Mouse (Mus musculus) myocyte (in vitro differentiated cells): ENCODE results near the gene Eif4b. TPM values are rescaled to one million over a fixed set of nuclear protein-coding genes. Genes with fewer than 3 reads are reported as not detected.

Experiments
- H3K27me3 ChIP-seq: one replicate; pipeline ENCODE4 v1.6.1; 2011; ENCODE audit not compliant: control insufficient read depth, insufficient read depth, insufficient read length
- H3K36me3 ChIP-seq: one replicate; pipeline ENCODE4 v1.6.1; 2011; ENCODE audit not compliant: control insufficient read depth, insufficient read depth
- H3K4me2 ChIP-seq: one replicate; pipeline ENCODE4 v1.6.1; 2011; ENCODE audit warnings: low read depth, control low read depth
- H3K4me3 ChIP-seq: one replicate; pipeline ENCODE4 v1.5.1; 2011; ENCODE audit warnings: mild to moderate bottlenecking, control low read depth, moderate library complexity
- H3K79me2 ChIP-seq: one replicate; pipeline ENCODE4 v1.6.1; 2011; ENCODE audit not compliant: control insufficient read depth, insufficient read depth
- H3ac ChIP-seq: one replicate; pipeline ENCODE4 v1.6.1; 2011; ENCODE audit not compliant: control insufficient read depth, insufficient read length
- CEBPB ChIP-seq: IDR thresholded peaks from 2 replicates; pipeline ENCODE4 v1.6.1; 2011; ENCODE audit warnings: mild to moderate bottlenecking, moderate library complexity; ENCODE audit not compliant: poor library complexity, insufficient read depth, severe bottlenecking
- E2F4 ChIP-seq: IDR thresholded peaks from one replicate; pipeline ENCODE4 v1.6.1; 2011; ENCODE audit warnings: mild to moderate bottlenecking, control low read depth, moderate library complexity; ENCODE audit not compliant: insufficient read depth
- MAX ChIP-seq: IDR thresholded peaks from one replicate; pipeline ENCODE4 v1.6.1; 2011; ENCODE audit warnings: low read depth, mild to moderate bottlenecking, control low read depth
- MYOD1 ChIP-seq, 3 experiments: IDR thresholded peaks; one replicate each; pipeline ENCODE4 v1.6.1; 2011; ENCODE audit warnings: control low read depth in 2 of 3, low read depth in 2 of 3, mild to moderate bottlenecking in 2 of 3, moderate library complexity in 1 of 3; ENCODE audit not compliant: insufficient read length in 2 of 3, control insufficient read depth in 1 of 3
- MYOG ChIP-seq, 3 experiments: IDR thresholded peaks; one replicate each; pipeline ENCODE4 v1.6.1; 2011; ENCODE audit warnings: control low read depth in 2 of 3, low read depth in 2 of 3, mild to moderate bottlenecking in 2 of 3; ENCODE audit not compliant: insufficient read length in 2 of 3, control insufficient read depth in 1 of 3, insufficient read depth in 1 of 3
- POLR2A ChIP-seq: IDR thresholded peaks from one replicate; pipeline ENCODE4 v1.6.1; 2011; ENCODE audit warnings: low read depth, mild to moderate bottlenecking, control low read depth, moderate library complexity; ENCODE audit not compliant: insufficient read length
- POLR2AphosphoS2 ChIP-seq: IDR thresholded peaks from one replicate; pipeline ENCODE4 v1.6.1; 2011; ENCODE audit warnings: low read depth, control low read depth; ENCODE audit not compliant: insufficient read length
- REST ChIP-seq: IDR thresholded peaks from one replicate; pipeline ENCODE4 v1.6.1; 2011; ENCODE audit warnings: mild to moderate bottlenecking, control low read depth, moderate library complexity; ENCODE audit not compliant: insufficient read depth, insufficient read length
- SRF ChIP-seq: IDR thresholded peaks from one replicate; pipeline ENCODE4 v1.6.1; 2011; ENCODE audit warnings: low read depth; ENCODE audit not compliant: control insufficient read depth, insufficient read length
- TCF12 ChIP-seq: IDR thresholded peaks from one replicate; pipeline ENCODE4 v1.6.1; 2011; ENCODE audit warnings: mild to moderate bottlenecking, control low read depth; ENCODE audit not compliant: poor library complexity, insufficient read depth, severe bottlenecking
- TCF3 ChIP-seq: IDR thresholded peaks from one replicate; pipeline ENCODE4 v1.6.1; 2011; ENCODE audit warnings: low read depth, control low read depth; ENCODE audit not compliant: insufficient read length
- USF1 ChIP-seq: IDR thresholded peaks from one replicate; pipeline ENCODE4 v1.6.1; 2011; ENCODE audit warnings: low read depth, mild to moderate bottlenecking, control low read depth, moderate library complexity
- polyA plus RNA-seq: library from polyadenylated mRNA; unstranded; fragments of >200 nt; fragmentation: generic; extraction: Trizol; gene quantifications from one replicate; pipeline ENCODE4 v1.2.1, GENCODE M21; 2012; ENCODE audit warnings: missing spikeins

Eif4b gene
- polyA plus RNA-seq, 1 experiment, result 266 TPM

- Histone ChIP-seq H3K4me3 (no peak overlapping the region), H3K36me3 (no peaks in the 10 kb centered on the region), H3ac (no peak overlapping the region), H3K27me3 (no peaks in the 10 kb centered on the region), H3K4me2 (peak overlapping the region; percentile 56), H3K79me2 (no peaks in the 10 kb centered on the region)
- no peak for TF ChIP-seq SRF
- TF ChIP-seq E2F4, result peak; percentile 36
- peak in 1 of 3 experiments; percentile 30 for TF ChIP-seq MYOG (IDR thresholded peaks at IDR 0.05; ENCODE audit: control insufficient read depth in 1 of 3, insufficient read depth in 1 of 3, insufficient read length in 2 of 3, low read depth in 2 of 3)
Observed at GRCm38 (mm10) chr15:102065661-102066325, 7.8 kb upstream of the Eif4b start.

GRCm38 (mm10) chr15:102070476-102071467 is 2.8 kb upstream of the Eif4b start:
- no peaks in the 10 kb centered on the region for H3K27me3 ChIP-seq
- no peak overlapping the region for H3K4me2 ChIP-seq
- H3K36me3 ChIP-seq, result no peaks in the 10 kb centered on the region
- peaks cover 21% of the 10 kb centered on the region for H3K79me2 ChIP-seq
- H3K4me3 ChIP-seq, result no peak overlapping the region
- TF ChIP-seq MYOG (IDR thresholded peaks at IDR 0.05; ENCODE audit: control insufficient read depth in 1 of 3, insufficient read depth in 1 of 3, insufficient read length in 2 of 3, low read depth in 2 of 3) (no peak), REST (no peak), POLR2A (no peak), CEBPB (no peak), E2F4 (no peak), POLR2AphosphoS2 (no peak), MAX (no peak), USF1 (no peak), SRF (no peak), TCF12 (no peak), TCF3 (no peak), MYOD1 (IDR thresholded peaks at IDR 0.05; ENCODE audit: control insufficient read depth in 1 of 3, insufficient read length in 2 of 3, low read depth in 2 of 3) (no peak)
- H3ac ChIP-seq, result no peak overlapping the region

- peak overlapping the region; percentile 96 for H3ac ChIP-seq
- H3K4me2 ChIP-seq, result peak overlapping the region; percentile 91
- no peaks in the 10 kb centered on the region for H3K36me3 ChIP-seq
- no peaks in the 10 kb centered on the region for H3K27me3 ChIP-seq
- TF ChIP-seq MYOD1 (IDR thresholded peaks at IDR 0.05; ENCODE audit: control insufficient read depth in 1 of 3, insufficient read length in 2 of 3, low read depth in 2 of 3), result no peak
- TF ChIP-seq TCF12, result no peak
- TF ChIP-seq POLR2A, result no peak
- TF ChIP-seq TCF3, result no peak
- TF ChIP-seq CEBPB, result no peak
- no peak for TF ChIP-seq MAX
- TF ChIP-seq MYOG (IDR thresholded peaks at IDR 0.05; ENCODE audit: control insufficient read depth in 1 of 3, insufficient read depth in 1 of 3, insufficient read length in 2 of 3, low read depth in 2 of 3), result no peak
- TF ChIP-seq POLR2AphosphoS2, result no peak
- no peak for TF ChIP-seq REST
- TF ChIP-seq E2F4, result no peak
- no peak for TF ChIP-seq SRF
- no peak for TF ChIP-seq USF1
- H3K4me3 ChIP-seq, result peak overlapping the region; percentile 88
- peaks cover 44% of the 10 kb centered on the region for H3K79me2 ChIP-seq
Observed at GRCm38 (mm10) chr15:102072963-102073558, 512 bp upstream of the Eif4b start.

GRCm38 (mm10) chr15:102074070-102074731 is 628 bp downstream of the Eif4b start:
- Histone ChIP-seq H3K4me2 (peak overlapping the region; percentile 95), H3K4me3 (peak overlapping the region; percentile 88), H3ac (peak overlapping the region; percentile 96), H3K36me3 (no peaks in the 10 kb centered on the region), H3K79me2 (peaks cover 55% of the 10 kb centered on the region), H3K27me3 (no peaks in the 10 kb centered on the region)
- TF ChIP-seq MYOG (IDR thresholded peaks at IDR 0.05; ENCODE audit: control insufficient read depth in 1 of 3, insufficient read depth in 1 of 3, insufficient read length in 2 of 3, low read depth in 2 of 3) (peak in 1 of 3 experiments; percentile 26), MYOD1 (IDR thresholded peaks at IDR 0.05; ENCODE audit: control insufficient read depth in 1 of 3, insufficient read length in 2 of 3, low read depth in 2 of 3) (peak in 2 of 3 experiments; percentile 15 to 28), REST (no peak), E2F4 (no peak), TCF12 (no peak), MAX (no peak), POLR2A (peak; percentile 52), POLR2AphosphoS2 (peak; percentile 60), USF1 (no peak), CEBPB (no peak), TCF3 (no peak), SRF (no peak)
